Mouse (Mus musculus) yolk sac, embryonic 10.5 days (tissue): ENCODE results near the gene Pced1a.
"Not testable (repeated sequence)": the region's sequence is repeated elsewhere in the genome, so short reads cannot be mapped to it uniquely, and the experiment has no call there.

Experiments
- DNase-seq: peaks from one replicate; pipeline ENCODE4 v3.0.0-alpha.2; 2017; ENCODE audit warnings: low spot score

The Pced1a gene

GRCm38 (mm10) chr2:130388796-130389195, 35.7 kb downstream of the Pced1a start:
- DNase-seq: no peak

DNA sequence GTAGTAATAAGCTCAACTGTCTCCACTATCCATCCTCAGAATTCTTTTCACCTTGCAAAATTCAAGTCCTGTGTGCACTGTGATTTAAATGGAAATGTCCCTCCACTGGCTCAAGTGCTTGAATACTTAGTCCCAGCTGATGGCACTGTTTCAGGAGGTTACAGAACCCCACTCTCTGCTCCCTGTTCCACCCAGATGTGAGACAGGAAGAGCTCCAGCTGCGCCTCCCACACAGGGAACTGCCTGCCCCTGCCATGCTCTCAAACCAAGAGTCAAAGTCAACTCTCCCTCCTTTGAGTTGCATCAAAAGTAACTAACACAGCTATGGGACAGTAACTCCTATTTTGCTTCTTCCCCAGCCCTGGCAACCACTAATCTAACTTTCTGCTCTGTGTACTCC, 38.3 kb downstream of the Pced1a start:
- DNase-seq: no peak

- no peak for DNase-seq
These were observed 40.6 kb downstream of the Pced1a start for GRCm38 (mm10) chr2:130383895-130384294.

DNA sequence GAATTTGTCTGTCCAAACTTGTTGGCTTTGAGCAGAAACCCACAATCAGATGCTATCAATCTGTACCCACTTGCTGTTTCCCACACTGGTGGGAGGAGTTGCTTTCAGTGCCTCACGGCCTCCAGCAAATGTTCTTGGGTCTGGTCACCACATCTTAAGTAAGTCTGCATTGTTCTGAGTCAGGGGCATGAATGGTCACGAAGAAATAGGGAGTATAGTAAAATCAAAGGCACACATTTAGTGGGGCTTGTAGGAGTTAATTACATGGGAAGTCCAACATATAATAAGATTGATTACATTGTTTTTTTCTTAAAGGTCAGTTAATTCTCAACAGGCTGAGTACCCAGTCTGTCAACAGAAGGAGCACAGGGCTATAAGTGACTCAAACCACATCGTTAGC, 41.3 kb downstream of the Pced1a start:
- no peak for DNase-seq

- no peak for DNase-seq
These were observed 49.5 kb downstream of the Pced1a start for GRCm38 (mm10) chr2:130374951-130375350.

GRCm38 (mm10) chr2:130373026-130373425, 51.5 kb downstream of the Pced1a start:
- not testable (repeated sequence) for DNase-seq

DNA sequence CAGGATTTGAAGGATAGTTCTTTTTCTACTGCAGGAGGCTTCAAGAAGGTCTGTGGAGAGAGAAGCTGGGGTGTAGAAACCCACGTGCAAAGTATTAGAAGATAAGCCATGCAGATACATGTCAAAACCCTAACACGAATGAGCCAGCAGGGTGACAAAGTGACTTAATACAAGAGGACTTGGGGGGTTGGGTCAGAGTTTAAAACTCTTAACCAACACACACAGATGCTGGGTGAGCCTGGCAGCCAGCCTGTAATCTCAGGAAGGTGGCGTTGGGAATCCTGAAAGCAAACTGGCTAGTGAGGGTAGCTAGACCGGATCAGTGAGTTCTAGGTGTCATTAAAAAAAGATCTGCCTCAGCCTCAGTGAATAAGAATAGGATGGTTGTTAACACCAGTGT, 57.1 kb downstream of the Pced1a start:
- no peak for DNase-seq
